Mouse (Mus musculus) cerebellum, adult 11 months (tissue): ENCODE data around the gene Mycbp2.

ENCODE experiments used
- DNase-seq: peaks from one replicate; pipeline ENCODE4 v3.0.0; 2022

The Mycbp2 gene

GRCm38 (mm10) chr14:103258745-103259144 lies 87.9 kb downstream of the Mycbp2 start:
- no peak for DNase-seq

GRCm38 (mm10) chr14:103256866-103257265 lies 89.7 kb downstream of the Mycbp2 start:
- no peak for DNase-seq

- peak; percentile 10 for DNase-seq
These were observed 92.3 kb downstream of the Mycbp2 start for GRCm38 (mm10) chr14:103254311-103254710.

- DNase-seq = no peak
These were observed 104.6 kb downstream of the Mycbp2 start for GRCm38 (mm10) chr14:103242020-103242419.

DNA sequence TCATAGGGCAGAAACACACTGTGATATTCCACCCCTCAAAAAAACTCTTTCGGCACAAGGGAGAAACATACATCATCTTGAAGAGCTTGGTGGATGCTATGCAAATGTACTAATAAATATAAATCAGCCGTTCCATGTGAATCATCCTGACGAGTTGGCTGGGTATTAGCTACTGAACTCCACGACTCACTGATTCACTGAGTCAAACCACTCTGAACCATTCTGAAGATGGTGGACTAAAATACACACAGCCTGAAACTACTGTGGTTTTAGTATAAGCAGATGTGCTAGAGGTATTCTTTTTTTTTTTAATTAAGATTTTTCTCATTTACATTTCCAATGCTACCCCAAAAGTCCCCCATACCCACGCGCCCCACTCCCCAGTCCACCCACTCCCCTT lies 111.8 kb downstream of the Mycbp2 start:
- DNase-seq = no peak

DNA sequence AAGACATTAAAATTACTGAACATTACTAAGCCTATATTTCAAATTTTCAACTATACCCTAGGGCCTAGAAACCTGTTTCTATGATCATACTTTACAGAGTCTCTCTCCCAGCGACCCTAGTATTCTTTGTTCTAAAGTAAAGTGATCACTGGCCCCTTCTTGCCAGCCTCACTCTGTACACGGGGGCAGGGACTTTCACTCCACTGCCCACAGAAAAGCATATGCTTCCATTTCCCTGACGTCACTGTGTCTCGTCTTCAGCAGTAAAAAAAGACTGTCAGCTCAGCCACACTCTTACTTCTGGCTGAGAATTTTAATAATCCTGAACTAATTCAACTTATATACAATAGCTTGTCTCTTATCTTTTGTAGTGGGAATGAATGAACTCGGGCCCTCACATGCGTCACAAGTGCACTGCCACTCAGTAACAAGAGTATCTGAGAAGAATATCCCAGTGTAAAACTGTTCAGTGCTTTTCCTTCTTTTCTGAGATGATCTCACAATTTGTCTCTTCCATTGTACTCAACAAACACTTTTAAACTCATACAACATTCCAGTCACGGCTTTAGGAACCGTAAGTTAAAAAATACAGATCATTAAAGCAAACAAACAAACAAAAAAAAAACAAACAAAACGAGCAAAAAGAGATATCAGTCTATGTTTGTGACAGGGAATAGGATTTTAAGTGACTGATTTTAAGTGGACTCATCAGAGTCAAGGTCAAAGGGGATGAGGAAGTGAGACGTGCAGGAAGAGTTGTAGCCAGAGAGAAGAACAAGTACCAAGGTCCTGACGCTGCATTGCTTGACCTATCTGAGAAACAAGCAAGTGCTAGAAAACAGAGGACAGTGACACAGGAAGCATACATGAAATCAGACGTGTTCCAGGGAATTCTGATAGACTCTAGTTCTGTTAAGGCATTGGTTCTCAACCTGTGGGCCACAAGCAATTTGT lies 112.7 kb downstream of the Mycbp2 start:
- no peak for DNase-seq

GRCm38 (mm10) chr14:103222356-103222755 lies 124.3 kb downstream of the Mycbp2 start:
- DNase-seq = no peak

- DNase-seq = no peak
These were observed 124.9 kb downstream of the Mycbp2 start for GRCm38 (mm10) chr14:103221751-103222150.

DNA sequence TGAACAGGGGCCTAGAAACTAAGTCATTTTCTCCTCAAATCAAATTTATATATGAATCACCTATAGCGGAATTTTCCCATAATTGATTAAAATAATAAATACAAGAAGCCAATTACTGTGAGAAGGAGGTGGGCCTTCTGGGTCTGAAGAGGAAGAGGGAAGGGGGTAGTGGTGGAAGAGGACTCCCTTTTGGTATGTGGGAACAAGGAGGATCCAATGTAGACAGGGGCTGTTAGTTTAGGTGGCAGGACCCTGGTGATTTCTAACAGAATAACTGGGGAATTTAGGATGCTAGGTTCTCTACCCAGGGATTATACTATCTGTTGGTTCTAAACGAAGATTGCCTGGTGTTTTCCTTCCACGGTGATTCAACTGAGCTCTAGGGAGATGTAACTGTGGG lies 130.3 kb downstream of the Mycbp2 start:
- no peak for DNase-seq

DNA sequence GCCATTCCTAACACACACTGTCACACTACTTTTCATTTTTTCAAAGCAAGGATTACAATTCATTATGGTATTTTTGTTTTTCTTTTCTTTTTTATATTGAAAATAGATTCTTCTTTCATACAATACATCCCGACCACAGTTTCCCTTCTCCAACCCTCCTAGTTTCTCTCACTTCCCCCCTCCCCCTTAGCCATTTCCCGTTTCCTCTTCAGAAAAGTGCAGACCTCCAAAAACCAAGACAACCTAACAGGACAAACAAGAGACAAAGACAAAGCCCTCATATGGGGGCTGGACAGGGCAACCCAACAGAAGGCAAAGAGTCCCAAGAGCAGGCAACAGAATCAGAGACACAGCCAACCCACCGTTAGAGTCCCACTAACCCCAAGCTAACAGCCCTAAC lies 160.0 kb downstream of the Mycbp2 start:
- no peak for DNase-seq

GRCm38 (mm10) chr14:103186076-103186475 lies 160.5 kb downstream of the Mycbp2 start:
- DNase-seq = no peak

DNA sequence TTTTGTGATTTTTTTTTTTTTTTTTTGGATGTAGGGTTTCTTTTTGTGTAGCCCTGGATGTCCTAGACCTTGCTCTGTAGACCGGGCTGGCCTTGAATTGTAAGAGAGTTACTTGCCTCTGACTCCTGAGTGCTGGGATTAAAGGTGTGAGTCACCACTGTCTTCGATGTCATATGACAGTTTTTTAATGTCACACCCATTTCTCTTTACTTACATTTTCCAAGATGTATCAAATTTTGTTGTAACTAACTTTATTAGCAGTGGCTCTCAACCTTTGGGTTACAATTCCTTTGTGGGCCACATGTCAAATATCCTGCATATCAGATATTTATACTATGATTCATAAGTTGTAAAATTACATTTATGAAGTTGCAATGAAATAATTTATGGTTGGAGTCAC lies 166.5 kb downstream of the Mycbp2 start:
- DNase-seq = no peak

DNA sequence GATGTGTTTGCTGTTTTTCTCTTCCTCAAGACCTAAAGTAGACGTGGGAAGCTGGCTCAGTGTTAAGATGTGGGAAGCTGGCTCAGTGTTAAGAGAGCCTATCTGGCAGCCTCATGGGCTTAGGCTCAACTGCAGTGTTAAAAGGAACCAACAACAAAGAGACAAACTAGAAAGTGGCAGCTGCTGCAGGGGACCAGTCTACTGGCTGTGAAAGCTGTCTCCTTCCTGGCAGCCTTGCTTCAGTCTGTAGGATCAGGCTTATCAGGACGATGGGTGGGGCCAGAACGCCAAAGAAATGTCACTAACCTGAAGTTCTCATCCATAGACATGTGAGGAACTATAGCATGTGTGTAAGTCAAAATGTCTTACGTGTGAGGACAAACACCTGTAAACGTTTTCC lies 183.7 kb downstream of the Mycbp2 start:
- no peak for DNase-seq

DNA sequence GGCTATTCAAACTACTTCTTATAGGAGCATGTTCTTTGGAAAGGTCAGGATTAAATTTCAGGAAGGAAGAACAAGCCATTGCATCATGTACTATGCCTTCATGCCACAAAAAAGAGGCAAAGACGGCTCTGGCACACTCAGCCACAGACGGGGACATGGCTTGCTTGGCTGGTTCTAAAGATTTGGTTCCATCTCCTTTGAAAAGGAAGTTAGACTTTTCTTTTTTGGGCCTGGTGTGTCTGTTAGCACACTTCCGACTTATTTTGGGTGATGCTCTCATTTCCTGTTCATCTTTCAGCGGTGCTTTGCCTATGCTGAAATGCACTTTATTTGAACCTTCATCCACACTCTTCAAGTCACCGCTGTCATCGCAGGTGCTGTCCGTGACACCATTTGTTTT lies 190.9 kb downstream of the Mycbp2 start:
- DNase-seq = no peak

DNA sequence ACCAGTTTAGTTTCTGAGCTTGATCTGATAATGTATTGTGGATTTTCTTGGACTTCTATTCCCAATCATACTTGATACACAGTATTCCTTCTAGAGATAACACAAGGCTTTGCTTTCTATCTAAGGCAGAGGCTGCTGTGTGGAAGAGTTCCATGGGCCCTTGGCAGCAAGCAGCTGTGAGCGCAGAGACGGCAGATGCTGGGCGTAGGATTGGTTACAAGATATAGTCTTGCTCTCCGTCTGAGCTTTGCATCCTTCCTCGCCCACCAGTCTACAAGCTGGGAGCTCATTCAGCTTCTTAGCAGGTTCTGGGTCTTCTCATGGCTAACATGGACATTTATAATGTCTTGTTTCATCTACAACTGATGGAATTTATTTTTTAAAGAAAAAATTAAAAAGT lies 196.5 kb downstream of the Mycbp2 start:
- DNase-seq = no peak

DNA sequence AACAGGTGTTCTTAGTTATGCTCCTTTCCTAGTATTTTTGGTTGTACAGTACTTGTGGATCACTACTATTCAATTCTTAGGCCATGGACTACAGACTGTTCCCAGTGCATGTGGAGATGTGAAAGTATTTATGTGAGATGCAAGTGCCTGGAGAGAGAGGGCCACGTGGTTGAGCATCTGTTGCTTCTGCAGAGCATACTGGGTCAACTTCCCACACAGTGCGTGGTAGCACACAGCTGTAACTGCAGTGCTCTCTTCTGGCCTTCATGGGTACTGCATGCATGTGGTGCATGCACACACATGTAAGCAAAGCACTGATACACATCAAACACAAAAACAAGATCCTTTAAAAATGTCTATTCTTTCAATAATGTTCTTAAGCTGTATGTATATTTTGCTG lies 214.6 kb downstream of the Mycbp2 start:
- DNase-seq = no peak

DNA sequence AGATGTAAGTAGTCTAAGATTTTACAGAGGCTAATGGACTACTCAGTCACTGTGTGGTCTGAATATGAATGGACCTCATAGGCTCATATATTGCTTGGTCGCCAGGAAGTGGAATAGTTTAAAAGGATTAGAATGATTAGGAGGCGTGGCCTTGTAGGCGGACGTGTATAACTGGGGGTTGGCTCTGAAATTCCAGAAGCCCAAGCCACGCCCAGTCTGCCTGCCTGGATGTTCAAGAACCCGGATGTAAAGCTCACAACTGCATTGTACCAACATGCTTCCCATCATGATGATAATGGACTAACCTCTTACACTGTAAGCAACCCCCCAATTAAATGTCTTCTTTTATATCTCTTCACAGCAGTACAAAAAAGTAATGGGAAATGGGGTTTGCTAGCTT lies 220.9 kb downstream of the Mycbp2 start:
- DNase-seq = no peak

DNA sequence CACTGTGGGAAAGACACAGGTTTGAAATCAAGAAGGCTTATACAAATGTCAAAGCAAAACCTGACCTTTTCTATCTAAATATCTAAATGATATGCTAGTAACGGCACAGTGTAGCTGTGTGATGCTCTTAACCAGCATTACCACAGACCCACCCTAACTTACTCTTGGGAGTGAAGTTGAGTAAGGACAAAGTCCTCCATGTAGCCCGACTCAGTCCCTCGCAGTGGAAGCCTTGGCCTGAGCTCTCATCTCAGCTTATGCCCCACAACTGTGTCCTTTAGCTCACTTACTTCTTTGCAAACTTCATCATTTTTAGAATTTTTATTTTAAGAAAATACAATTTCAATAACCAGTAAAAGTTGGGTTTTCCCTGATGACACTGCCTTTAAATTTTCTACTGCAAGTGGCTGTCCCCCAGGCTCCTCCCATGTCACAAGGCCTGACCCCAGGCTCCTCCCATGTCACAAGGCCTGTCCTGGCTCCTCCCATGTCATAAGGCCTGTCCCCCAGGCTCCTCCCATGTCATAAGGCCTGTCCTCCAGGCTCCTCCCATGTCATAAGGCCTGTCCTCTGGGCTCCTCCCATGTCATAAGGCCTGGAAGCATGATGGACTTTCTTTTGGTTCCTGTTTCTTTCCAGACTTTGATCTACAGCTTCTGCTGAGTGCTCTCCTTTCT lies 231.5 kb downstream of the Mycbp2 start:
- no peak for DNase-seq

DNA sequence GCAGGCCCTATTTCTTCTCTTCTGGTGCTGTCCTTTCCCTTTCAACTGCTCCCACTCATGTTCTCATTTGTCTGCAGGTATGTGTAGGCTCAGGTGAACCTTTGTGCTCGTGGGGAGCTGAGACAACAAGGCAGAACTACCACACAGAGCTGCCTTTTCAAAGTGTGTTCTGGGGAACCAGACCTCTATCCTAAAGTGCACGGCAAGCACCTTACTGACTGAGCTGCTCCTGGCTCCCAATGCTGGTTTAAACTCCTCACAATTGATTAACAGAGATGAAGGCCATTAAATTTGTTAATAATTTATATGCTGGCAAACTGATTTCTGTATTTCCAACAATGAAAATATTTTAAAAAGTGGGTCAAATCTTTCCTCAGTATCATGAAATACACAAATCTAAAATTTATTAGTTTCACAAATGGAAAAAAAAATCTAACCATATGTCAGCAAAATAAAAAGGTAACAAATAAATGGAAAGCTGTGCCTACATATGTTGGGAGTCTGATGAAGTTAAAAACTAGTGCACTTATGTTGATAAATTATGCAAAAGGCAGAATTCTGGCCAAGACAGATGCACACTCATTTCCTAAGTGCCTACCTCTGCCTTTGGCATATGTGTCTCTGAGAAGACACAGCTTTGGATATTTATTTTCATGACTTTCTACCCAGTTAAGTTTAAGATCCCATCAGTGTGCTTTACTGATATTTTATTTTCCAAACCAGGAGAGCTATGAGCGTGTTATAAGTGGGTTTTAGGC lies 233.8 kb downstream of the Mycbp2 start:
- no peak for DNase-seq

DNA sequence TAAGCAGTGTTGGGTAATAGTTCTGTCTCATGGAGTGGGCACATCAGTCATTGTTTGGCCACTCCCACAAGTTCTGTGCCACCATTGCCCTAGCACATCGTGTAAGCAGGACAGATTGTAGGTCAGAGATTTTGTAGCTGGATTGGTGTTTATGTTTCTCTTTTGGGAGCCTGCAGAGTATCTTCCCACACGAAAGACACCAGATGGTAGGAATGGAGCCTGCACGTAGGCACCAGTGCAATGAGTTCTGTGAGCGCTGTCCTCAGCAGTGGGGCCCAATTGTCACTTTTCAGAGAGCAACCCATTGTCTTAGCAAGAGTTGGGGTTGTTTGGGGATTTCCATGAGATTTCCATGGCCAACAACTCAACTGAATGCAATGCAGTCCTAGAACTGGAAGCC lies 236.6 kb downstream of the Mycbp2 start:
- no peak for DNase-seq

DNA sequence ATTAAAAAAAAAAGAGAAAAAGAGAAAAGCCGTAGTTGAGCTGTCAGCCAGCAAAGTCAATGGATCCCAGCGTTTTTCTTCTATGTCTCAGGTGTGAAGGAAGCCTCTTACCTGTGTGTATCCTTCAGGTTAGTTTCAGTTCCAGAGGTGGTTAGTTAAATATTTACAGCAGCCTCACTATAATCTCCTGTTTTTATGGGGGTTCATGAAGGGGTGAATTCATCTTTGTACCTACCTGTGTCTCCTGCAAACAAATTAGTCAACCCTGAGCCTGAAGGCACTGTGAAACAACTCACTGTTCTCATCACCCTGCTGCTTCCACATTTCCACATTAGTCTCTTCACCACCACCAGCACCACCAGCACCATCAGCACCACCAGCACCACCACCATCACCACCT lies 240.3 kb downstream of the Mycbp2 start:
- no peak for DNase-seq

GRCm38 (mm10) chr14:103102731-103103335 lies 243.8 kb downstream of the Mycbp2 start:
- DNase-seq = no peak

DNA sequence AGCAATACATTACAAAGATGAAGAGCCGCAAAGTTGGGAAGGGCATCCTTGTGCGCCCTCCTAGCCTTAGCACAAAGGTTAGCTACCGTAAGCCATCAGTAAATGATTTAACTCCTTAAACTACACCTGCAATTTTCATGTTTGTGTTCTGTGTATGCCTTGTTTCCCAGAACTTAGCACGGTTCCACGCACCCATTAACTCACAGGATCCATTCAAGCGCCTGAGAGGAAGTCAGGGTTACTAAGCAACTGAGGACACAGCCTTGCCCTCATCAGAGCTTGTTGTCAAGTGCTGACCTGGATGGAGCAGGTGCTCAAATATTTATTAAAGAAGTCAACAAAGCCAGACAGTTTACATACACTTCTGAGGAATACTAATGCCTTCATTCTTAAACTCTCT lies 244.4 kb downstream of the Mycbp2 start:
- no peak for DNase-seq
